ENCODE assay signal across 7 mouse cellular contexts in genomic region chr11:62456483-62457172, GRCm38 (mm10). TPM values are rescaled to one million over a fixed set of nuclear protein-coding genes. Genes with fewer than 3 reads are reported as not detected.
DNase-seq lines count a peak whose midpoint lies in the region; ATAC-seq and TF ChIP-seq lines count a peak whose summit lies in the region.

No protein-coding gene starts in this region.

- H3K4me2 ChIP-seq in heart, postnatal 0 days (ENCODE audit: low read depth, low read length): peak overlapping the region; percentile 98

- H3K36me3 ChIP-seq in heart, postnatal 0 days (replicated peaks; ENCODE audit: control insufficient read depth, insufficient read depth, low read length): 0 out of 2 replicates have a peak, but pooled peaks cover 4% of the 10 kb centered on the region

- no peak; the same call in 1 of the 2 replicates for TF ChIP-seq EP300 in heart, postnatal 0 days (IDR thresholded peaks at IDR 0.05; ENCODE audit: low read depth)

- under 1% methylated on average over 37 of the region's 42 CpGs for WGBS in heart, postnatal 0 days

- peak; percentile 51 for ATAC-seq in heart, postnatal 0 days (ENCODE audit: insufficient read depth, low read depth)

- peaks cover 4% of the 10 kb centered on the region; the same call in 1 of the 2 replicates for H3K4me1 ChIP-seq in embryonic fibroblast, embryonic 13.5 days (ENCODE audit: control insufficient read depth, insufficient read depth, low read length)
- peaks cover 8% of the 10 kb centered on the region for H3K4me1 ChIP-seq in heart, postnatal 0 days (ENCODE audit: control insufficient read depth, insufficient read depth)

- H3K9ac ChIP-seq in heart, postnatal 0 days (replicated peaks; ENCODE audit: low read depth, low read length): peak overlapping the region; percentile 99

- H3K27ac ChIP-seq in embryonic fibroblast, embryonic 13.5 days (ENCODE audit: insufficient read depth, low read length): peak overlapping the region; percentile 58
- H3K27ac ChIP-seq in heart, postnatal 0 days (ENCODE audit: low read depth): peak overlapping the region; percentile 100

- peak overlapping the region; percentile 99 for H3K4me3 ChIP-seq in embryonic fibroblast, embryonic 13.5 days (ENCODE audit: insufficient read depth, low read length)
- H3K4me3 ChIP-seq in heart, postnatal 0 days (ENCODE audit: low read depth, low read length): peak overlapping the region; percentile 93

- 0 out of 2 replicates have a peak, but pooled peaks have one; percentile 12 for TF ChIP-seq CTCF in embryonic fibroblast, embryonic 13.5 days (IDR thresholded peaks at IDR 0.05; ENCODE audit: borderline replicate concordance, insufficient read depth, low read length)
- TF ChIP-seq CTCF in heart, postnatal 0 days (IDR thresholded peaks at IDR 0.05; ENCODE audit: low read depth): peak; percentile 29; the same call in 1 of the 2 replicates

- TF ChIP-seq POLR2A in embryonic fibroblast, embryonic 13.5 days (IDR thresholded peaks at IDR 0.05; ENCODE audit: low read depth, low read length): peak; percentile 71

- DNase-seq in MN1 (ENCODE audit: low spot score): peak; percentile 74
- DNase-seq in adrenal gland, postnatal 4 days (ENCODE audit: low spot score in 2 of 2): peak; percentile 12 to 17
- DNase-seq in heart, postnatal 0 days (ENCODE audit: low spot score): peak; percentile 78
- peak; percentile 21 to 48 for DNase-seq in layer of hippocampus, postnatal 14 days (ENCODE audit: low spot score in 2 of 2)
- DNase-seq in lung, postnatal 25 days (ENCODE audit: low spot score): peak; percentile 26
- DNase-seq in retina, postnatal 1 day: peak; percentile 69

- H3K9me3 ChIP-seq in heart, postnatal 0 days (replicated peaks; ENCODE audit: control insufficient read depth, low read length): no peaks in the 10 kb centered on the region

- H3K27me3 ChIP-seq in heart, postnatal 0 days (ENCODE audit: control insufficient read depth, insufficient read depth, low read length): no peaks in the 10 kb centered on the region

RNA-seq across cellular contexts. Expression of gene Pigl, which starts 1.6 kb away (rescaled TPM):
- total RNA-seq in adrenal gland, postnatal 4 days (2021): 10 to 100 TPM in 1 of 2 experiments, 1 to 10 TPM in 1; 8.5 to 10.2 TPM
- 4.5 and 6.7 TPM in 2 replicates for polyA plus RNA-seq in embryonic fibroblast, embryonic 13.5 days (2011; ENCODE audit: insufficient read length, low read depth, missing spikeins)
- total RNA-seq in heart, postnatal 0 days (2014; rRNA removed; ENCODE audit: low replicate concordance): 3.6 and 5.5 TPM in 2 replicates
- 3.9 and 4.3 TPM in 2 replicates for polyA plus RNA-seq in heart, postnatal 0 days (2015; fragmentation: Nextera tagmentation; extraction: Ambion mirVana)
- total RNA-seq in layer of hippocampus, postnatal 14 days (2021): 1 to 10 TPM; 6.6 to 7.1 TPM

RNA-seq across cellular contexts. Expression of gene Ncor1, which starts 1.7 kb away (rescaled TPM):
- total RNA-seq in adrenal gland, postnatal 4 days (2021): 100 to 1,000 TPM; 200 to 226 TPM
- 179 and 225 TPM in 2 replicates for polyA plus RNA-seq in embryonic fibroblast, embryonic 13.5 days (2011; ENCODE audit: insufficient read length, low read depth, missing spikeins)
- 54.6 and 129 TPM in 2 replicates for total RNA-seq in heart, postnatal 0 days (2014; rRNA removed; ENCODE audit: low replicate concordance)
- polyA plus RNA-seq in heart, postnatal 0 days (2015; fragmentation: Nextera tagmentation; extraction: Ambion mirVana): 78.1 and 82.4 TPM in 2 replicates
- total RNA-seq in layer of hippocampus, postnatal 14 days (2021): 100 to 1,000 TPM; 267 to 274 TPM

Comparison
In these comparisons a context has a peak if more than half of its experiments do, and no peak if none do; other contexts are left out.
1. Peak in every context shown above with its lines: DNase-seq, ATAC-seq, H3K4me3 ChIP-seq and H3K27ac ChIP-seq.
2. DNase-seq: peak in every context shown above with its lines; median percentile 78 in heart, postnatal 0 days; 74 in MN1; 69 in retina, postnatal 1 day; 34 in layer of hippocampus, postnatal 14 days; 26 in lung, postnatal 25 days; 14 in adrenal gland, postnatal 4 days.